Comparison of ENCODE assay signal across 31 mouse cellular contexts in genomic region chr4:134526220-134526619, GRCm38 (mm10). TPM values are rescaled to one million over a fixed set of nuclear protein-coding genes. Genes with fewer than 3 reads are reported as not detected.
DNase-seq lines count a peak whose midpoint lies in the region; ATAC-seq and TF ChIP-seq lines count a peak whose summit lies in the region.
"Had no signal": no experiment of that assay in that cellular context is flagged by ENCODE, and none has a peak within 500 bp of the region (broad histone marks: within the 10 kb centered on the region; RNA-seq: fewer than 3 reads in every experiment).

No protein-coding gene starts in this region.

- no peak for TF ChIP-seq RAD21 in MEL (IDR thresholded peaks at IDR 0.05; ENCODE audit: low read depth, low read length)

- H3K9ac ChIP-seq in heart, embryonic 16.5 days (ENCODE audit: low read length), result no peak overlapping the region
- H3K9ac ChIP-seq in MEL (ENCODE audit: control insufficient read depth, low read depth, low read length, poor library complexity, severe bottlenecking), result no peak overlapping the region
- H3K9ac ChIP-seq: embryonic facial prominence, embryonic 13.5 days; intestine, embryonic 15.5 days; lung, embryonic 15.5 days; stomach, embryonic 15.5 days had no signal

- no peaks in the 10 kb centered on the region for H3K27me3 ChIP-seq in heart, embryonic 16.5 days (ENCODE audit: control insufficient read depth, insufficient read depth, low read length)
- H3K27me3 ChIP-seq in MEL (ENCODE audit: control insufficient read depth in 1 of 2, insufficient read depth in 2 of 2, low read length in 2 of 2), result no peaks in the 10 kb centered on the region
- H3K27me3 ChIP-seq: embryonic facial prominence, embryonic 13.5 days; intestine, embryonic 15.5 days; lung, embryonic 15.5 days; stomach, embryonic 15.5 days had no signal

- no peak for DNase-seq in heart, adult 9 months (ENCODE audit: low spot score in 2 of 2)
- peak; percentile 56 for DNase-seq in MEL (ENCODE audit: low read depth, low spot score)
- DNase-seq in testis, postnatal 10 days (ENCODE audit: low spot score), result no peak
- no peak for DNase-seq in adrenal gland, postnatal 36 days
- DNase-seq: adrenal gland, postnatal 25 days; cerebellum, adult 11-12 months; cerebellum, postnatal 25 days; embryo, embryonic 11 days; gastrocnemius, postnatal 14 days; heart, adult 2 months; heart, postnatal 36 days; kidney, adult 8-10 months; kidney, postnatal 10 days; lung, postnatal 4 days; midbrain, embryonic 14.5 days; right cerebral cortex, adult 18-20 months; thymus, adult 18-20 months had no signal

- 74% methylated on average over 5 of the region's 5 CpGs for WGBS in heart, embryonic 16.5 days

- no peak for ATAC-seq in heart, embryonic 16.5 days (replicated peaks; ENCODE audit: extremely low read depth, insufficient read depth, low FRiP score)
- peak; percentile 83 for ATAC-seq in granulocyte monocyte progenitor cell, adult 5-6 weeks (replicated peaks; ENCODE audit: poor library complexity, severe bottlenecking)
- peak; percentile 84 for ATAC-seq in megakaryocyte, adult 5-6 weeks (ENCODE audit: poor library complexity, severe bottlenecking)
- ATAC-seq: CD4-positive, CD25-positive, alpha-beta regulatory T cell, adult 4 months; forebrain, embryonic 16.5 days; hindbrain, embryonic 16.5 days; intestine, embryonic 15.5 days had no signal

- no peaks in the 10 kb centered on the region for H3K9me3 ChIP-seq in heart, embryonic 16.5 days (replicated peaks; ENCODE audit: control insufficient read depth, low read length)
- no peaks in the 10 kb centered on the region for H3K9me3 ChIP-seq in MEL (replicated peaks; ENCODE audit: insufficient read depth, low read length)
- H3K9me3 ChIP-seq: embryonic facial prominence, embryonic 13.5 days; intestine, embryonic 15.5 days; limb, embryonic 10.5 days; lung, embryonic 15.5 days; stomach, embryonic 15.5 days had no signal

- no peak for TF ChIP-seq CTCF in MEL (IDR thresholded peaks at IDR 0.05 in 2 of 3, conservative IDR thresholded peaks at IDR 0.05 in 1 of 3; ENCODE audit: control insufficient read depth in 1 of 3, insufficient read depth in 1 of 3, low read depth in 2 of 3, low read length in 3 of 3, poor library complexity in 1 of 3, severe bottlenecking in 1 of 3)

- H3K4me1 ChIP-seq in heart, embryonic 16.5 days (ENCODE audit: control insufficient read depth, insufficient read depth, low read length), result no peaks in the 10 kb centered on the region
- peaks cover 0 to 6% of the 10 kb centered on the region in 2 experiments; a peak in 2 of 4 replicates for H3K4me1 ChIP-seq in MEL (ENCODE audit: control insufficient read depth in 1 of 2, insufficient read depth in 2 of 2, low read length in 2 of 2)
- H3K4me1 ChIP-seq: embryonic facial prominence, embryonic 13.5 days; intestine, embryonic 15.5 days; limb, embryonic 10.5 days; lung, embryonic 15.5 days; stomach, embryonic 15.5 days had no signal

- TF ChIP-seq POLR2A in MEL (IDR thresholded peaks at IDR 0.05; ENCODE audit: control insufficient read depth in 1 of 2, insufficient read depth in 1 of 2, low read depth in 1 of 2, low read length in 2 of 2, poor library complexity in 1 of 2), result no peak

- TF ChIP-seq EP300 in MEL (IDR thresholded peaks at IDR 0.05; ENCODE audit: low read depth in 1 of 2, low read length in 2 of 2), result no peak

- H3K79me2 ChIP-seq in MEL (ENCODE audit: control insufficient read depth, insufficient read depth, low read length, poor library complexity), result peaks cover 1% of the 10 kb centered on the region; the same call in 1 of the 2 replicates

- H3K27ac ChIP-seq in heart, embryonic 16.5 days (ENCODE audit: low read length), result peak overlapping the region; percentile 46
- peak overlapping the region; percentile 25 for H3K27ac ChIP-seq in MEL (ENCODE audit: control insufficient read depth, low read depth, low read length)
- H3K27ac ChIP-seq: embryonic facial prominence, embryonic 13.5 days; heart, adult 2 months; intestine, embryonic 15.5 days; left cerebral cortex, adult 2 months; limb, embryonic 10.5 days; lung, embryonic 15.5 days; stomach, embryonic 15.5 days had no signal

- H3K4me2 ChIP-seq in heart, embryonic 16.5 days (ENCODE audit: low read depth, low read length), result no peak overlapping the region
- H3K4me2 ChIP-seq: embryonic facial prominence, embryonic 13.5 days; intestine, embryonic 15.5 days; lung, embryonic 15.5 days; stomach, embryonic 15.5 days had no signal

- H3K4me3 ChIP-seq in heart, embryonic 16.5 days (ENCODE audit: low read length), result no peak overlapping the region
- H3K4me3 ChIP-seq in MEL (ENCODE audit: control insufficient read depth in 1 of 2, insufficient read depth in 1 of 2, low read depth in 2 of 2, low read length in 2 of 2), result no peak overlapping the region
- H3K4me3 ChIP-seq: embryonic facial prominence, embryonic 13.5 days; erythroblast, embryonic 14.5 days; heart, adult 2 months; intestine, embryonic 15.5 days; left cerebral cortex, adult 2 months; limb, embryonic 10.5 days; lung, embryonic 15.5 days; stomach, embryonic 15.5 days had no signal

- peaks cover 57% of the 10 kb centered on the region for H3K36me3 ChIP-seq in heart, embryonic 16.5 days (ENCODE audit: control insufficient read depth, insufficient read depth)
- peaks cover 9 to 13% of the 10 kb centered on the region in 2 experiments for H3K36me3 ChIP-seq in MEL (ENCODE audit: control insufficient read depth in 1 of 2, insufficient read depth in 2 of 2, low read length in 2 of 2)

TF ChIP-seq in MEL, 35 proteins besides CTCF, POLR2A, EP300 and RAD21 (continues in another document):
- TF ChIP-seq ZMIZ1 (IDR thresholded peaks at IDR 0.05; ENCODE audit: low read depth, low read length) (no peak), GABPA (IDR thresholded peaks at IDR 0.05; ENCODE audit: low read depth, low read length) (no peak), ETS1 (IDR thresholded peaks at IDR 0.05; ENCODE audit: low read depth, low read length) (no peak), ZKSCAN1 (IDR thresholded peaks at IDR 0.05; ENCODE audit: low read depth, low read length) (no peak), MEF2A (IDR thresholded peaks at IDR 0.05; ENCODE audit: extremely low read depth, insufficient replicate concordance, low read depth, low read length, poor library complexity, severe bottlenecking) (no peak)

RNA-seq across cellular contexts. Expression of gene Mtfr1l, which starts 9.0 kb away (rescaled TPM):
- 165 and 167 TPM in 2 replicates for polyA plus RNA-seq in heart, embryonic 16.5 days (2015; fragmentation: Nextera tagmentation; extraction: Ambion mirVana)
- total RNA-seq in MEL (2012; rRNA removed), result 44.3 and 52.0 TPM in 2 replicates
- polyA plus RNA-seq in MEL (2012; ENCODE audit: insufficient read depth in 1 of 2, insufficient read length in 2 of 2, low read depth in 1 of 2, low replicate concordance in 2 of 2, missing spikeins in 1 of 2), result 10 to 100 TPM in 1 of 2 experiments, not detected in 1; 88.3 TPM
- total RNA-seq in granulocyte monocyte progenitor cell, adult 5-6 weeks (2014; fragmentation: Nextera tagmentation), result 64.6 and 67.4 TPM in 2 replicates
- total RNA-seq in granulocyte monocyte progenitor cell, adult 5-6 weeks (2017), result 52.0 and 54.8 TPM in 2 replicates
- total RNA-seq in megakaryocyte, adult 5-6 weeks (2015), result 40.4 and 48.1 TPM in 2 replicates
- total RNA-seq in megakaryocyte, adult 5-6 weeks (2017), result 33.6 and 38.3 TPM in 2 replicates
- 100 to 1,000 TPM; 128 to 136 TPM for total RNA-seq in adrenal gland, postnatal 36 days (2021)

RNA-seq across cellular contexts. Expression of gene Aunip, which starts 15.4 kb away (rescaled TPM):
- polyA plus RNA-seq in heart, embryonic 16.5 days (2015; fragmentation: Nextera tagmentation; extraction: Ambion mirVana), result 8.1 and 10.0 TPM in 2 replicates
- total RNA-seq in MEL (2012; rRNA removed), result 12.8 and 14.9 TPM in 2 replicates
- polyA plus RNA-seq in MEL (2012; ENCODE audit: insufficient read depth in 1 of 2, insufficient read length in 2 of 2, low read depth in 1 of 2, low replicate concordance in 2 of 2, missing spikeins in 1 of 2), result 10 to 100 TPM in 1 of 2 experiments, not detected in 1; 20.6 TPM
- 15.0 and 25.6 TPM in 2 replicates for total RNA-seq in granulocyte monocyte progenitor cell, adult 5-6 weeks (2014; fragmentation: Nextera tagmentation)
- total RNA-seq in granulocyte monocyte progenitor cell, adult 5-6 weeks (2017), result 24.2 and 26.4 TPM in 2 replicates
- total RNA-seq in megakaryocyte, adult 5-6 weeks (2015), result 3.7 and 3.9 TPM in 2 replicates
- total RNA-seq in megakaryocyte, adult 5-6 weeks (2017), result 12.6 and 17.0 TPM in 2 replicates
- total RNA-seq in adrenal gland, postnatal 36 days (2021), result 1 to 10 TPM; 1.7 to 2.5 TPM
- polyA plus RNA-seq: heart, adult 2 months; liver, adult 2 months had no signal

RNA-seq across cellular contexts. Expression of gene Selenon, which starts 25.7 kb away (rescaled TPM):
- polyA plus RNA-seq in heart, embryonic 16.5 days (2015; fragmentation: Nextera tagmentation; extraction: Ambion mirVana), result 5.4 and 7.9 TPM in 2 replicates
- total RNA-seq in MEL (2012; rRNA removed), result 2.2 and 2.9 TPM in 2 replicates
- polyA plus RNA-seq in MEL (2012; ENCODE audit: insufficient read depth in 1 of 2, insufficient read length in 2 of 2, low read depth in 1 of 2, low replicate concordance in 2 of 2, missing spikeins in 1 of 2), result 10 to 100 TPM in 1 of 2 experiments, not detected in 1; 16.3 TPM
- 32.4 and 32.8 TPM in 2 replicates for total RNA-seq in granulocyte monocyte progenitor cell, adult 5-6 weeks (2014; fragmentation: Nextera tagmentation)
- 3.2 and 6.9 TPM in 2 replicates for total RNA-seq in granulocyte monocyte progenitor cell, adult 5-6 weeks (2017)
- total RNA-seq in megakaryocyte, adult 5-6 weeks (2015), result 24.9 and 25.4 TPM in 2 replicates
- 6.3 and 8.2 TPM in 2 replicates for total RNA-seq in megakaryocyte, adult 5-6 weeks (2017)
- total RNA-seq in adrenal gland, postnatal 36 days (2021), result 10 to 100 TPM; 28.8 to 36.9 TPM

RNA-seq across cellular contexts. Expression of gene Paqr7, which starts 29.7 kb away (rescaled TPM):
- 12.4 and 13.2 TPM in 2 replicates for polyA plus RNA-seq in heart, embryonic 16.5 days (2015; fragmentation: Nextera tagmentation; extraction: Ambion mirVana)
- total RNA-seq in MEL (2012; rRNA removed), result 0.19 and 0.26 TPM in 2 replicates
- polyA plus RNA-seq in MEL (2012; ENCODE audit: insufficient read depth in 1 of 2, insufficient read length in 2 of 2, low read depth in 1 of 2, low replicate concordance in 2 of 2, missing spikeins in 1 of 2), result 1 to 10 TPM in 1 of 2 experiments, not detected in 1; 2.4 TPM
- 11.2 and 12.9 TPM in 2 replicates for total RNA-seq in granulocyte monocyte progenitor cell, adult 5-6 weeks (2014; fragmentation: Nextera tagmentation)
- 9.5 and 12.8 TPM in 2 replicates for total RNA-seq in granulocyte monocyte progenitor cell, adult 5-6 weeks (2017)
- 10.7 and 11.7 TPM in 2 replicates for total RNA-seq in megakaryocyte, adult 5-6 weeks (2015)
- 17.0 and 17.6 TPM in 2 replicates for total RNA-seq in megakaryocyte, adult 5-6 weeks (2017)
- total RNA-seq in adrenal gland, postnatal 36 days (2021), result 10 to 100 TPM; 38.7 to 56.9 TPM
- polyA plus RNA-seq: erythroblast, embryonic 14.5 days had no signal

RNA-seq across cellular contexts. Expression of gene Stmn1, which starts 58.1 kb away (rescaled TPM):
- 936 and 979 TPM in 2 replicates for polyA plus RNA-seq in heart, embryonic 16.5 days (2015; fragmentation: Nextera tagmentation; extraction: Ambion mirVana)
- 200 and 214 TPM in 2 replicates for total RNA-seq in MEL (2012; rRNA removed)
- polyA plus RNA-seq in MEL (2012; ENCODE audit: insufficient read depth in 1 of 2, insufficient read length in 2 of 2, low read depth in 1 of 2, low replicate concordance in 2 of 2, missing spikeins in 1 of 2), result 100 to 1,000 TPM in 1 of 2 experiments, not detected in 1; 350 TPM
- 878 and 904 TPM in 2 replicates for total RNA-seq in granulocyte monocyte progenitor cell, adult 5-6 weeks (2014; fragmentation: Nextera tagmentation)
- 966 and 982 TPM in 2 replicates for total RNA-seq in granulocyte monocyte progenitor cell, adult 5-6 weeks (2017)
- total RNA-seq in megakaryocyte, adult 5-6 weeks (2015), result 563 and 570 TPM in 2 replicates
- 790 and 821 TPM in 2 replicates for total RNA-seq in megakaryocyte, adult 5-6 weeks (2017)
- total RNA-seq in adrenal gland, postnatal 36 days (2021), result 10 to 100 TPM; 46.2 to 53.5 TPM
